Mouse (Mus musculus): Measurements from ENCODE around the gene Zfp746.

GRCm38 (mm10) chr6:48063940-48064339 lies 22.5 kb downstream of the Zfp746 start:
- TF ChIP-seq CTCF (IDR thresholded peaks at IDR 0.05; ENCODE audit: low read depth) (no peak), EP300 (IDR thresholded peaks at IDR 0.05; ENCODE audit: low read depth) (no peak)
